Comparison of ENCODE assay signal across 24 mouse cellular contexts in the genomic region with DNA sequence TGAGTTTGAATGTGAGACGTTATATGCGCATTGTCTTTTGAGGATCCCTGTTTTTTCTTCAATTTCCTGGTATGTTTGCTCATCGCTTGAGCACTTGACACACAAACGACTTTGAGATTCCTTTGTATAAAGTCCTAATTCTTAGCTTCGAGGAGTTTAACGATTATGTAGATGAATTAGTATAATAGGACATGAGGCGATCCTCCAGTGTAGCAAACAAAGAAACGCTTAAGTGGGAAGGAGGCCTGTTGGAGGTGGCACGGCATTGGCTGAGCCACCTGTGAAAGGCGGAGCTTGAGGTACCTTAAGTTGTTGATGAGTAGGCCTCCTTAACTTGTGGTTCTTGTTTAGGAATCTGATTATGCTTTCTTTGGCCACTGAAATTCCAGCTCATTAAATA.
DNase-seq lines count a peak whose midpoint lies in the region; ATAC-seq and TF ChIP-seq lines count a peak whose summit lies in the region.
"Had no signal": no experiment of that assay in that cellular context is flagged by ENCODE, and none has a peak within 500 bp of the region (broad histone marks: within the 10 kb centered on the region; RNA-seq: fewer than 3 reads in every experiment).

No protein-coding gene starts in this region.

- H3K4me1 ChIP-seq in forebrain, embryonic 14.5 days (ENCODE audit: control insufficient read depth, insufficient read depth, low read length), result peaks cover 10% of the 10 kb centered on the region
- no peaks in the 10 kb centered on the region; the same call in 1 of the 2 replicates for H3K4me1 ChIP-seq in forebrain, postnatal 0 days (ENCODE audit: insufficient read depth)
- H3K4me1 ChIP-seq in liver, embryonic 13.5 days (replicated peaks), result peaks cover 42% of the 10 kb centered on the region
- peaks cover 17% of the 10 kb centered on the region for H3K4me1 ChIP-seq in liver, embryonic 11.5 days (replicated peaks; ENCODE audit: control insufficient read depth, insufficient read depth, low read length)
- H3K4me1 ChIP-seq in CH12.LX (ENCODE audit: control insufficient read depth in 1 of 2, insufficient read depth in 2 of 2) (peaks cover 4 to 13% of the 10 kb centered on the region in 2 experiments; a peak in 2 of 4 replicates), MEL (ENCODE audit: control insufficient read depth in 1 of 2, insufficient read depth in 2 of 2, low read length in 2 of 2) (peaks cover 3 to 14% of the 10 kb centered on the region in 2 experiments)

- dilution Hi-C loops in CH12.LX (cut with MboI; ENCODE audit: extremely low pct_ligation_motif_present, extremely low pct_unique_long_range_greater_than_20kb, low sequenced_read_pairs), result no loop called here

- H3K9ac ChIP-seq in forebrain, embryonic 14.5 days (ENCODE audit: low read length), result no peak overlapping the region
- H3K9ac ChIP-seq in forebrain, postnatal 0 days, result no peak overlapping the region
- no peak overlapping the region for H3K9ac ChIP-seq in liver, embryonic 13.5 days
- H3K9ac ChIP-seq in liver, embryonic 11.5 days (ENCODE audit: low read depth, low read length), result no peak overlapping the region
- H3K9ac ChIP-seq in CH12.LX (ENCODE audit: insufficient read depth, low read depth) (no peak overlapping the region), MEL (ENCODE audit: control insufficient read depth, low read depth, low read length, poor library complexity, severe bottlenecking) (no peak overlapping the region)
- H3K9ac ChIP-seq: embryonic facial prominence, embryonic 15.5 days; forebrain, embryonic 15.5 days; hindbrain, embryonic 14.5 days; lung, embryonic 15.5 days had no signal

- no peak overlapping the region for H3K4me3 ChIP-seq in forebrain, embryonic 14.5 days (ENCODE audit: low read depth, low read length)
- no peak overlapping the region for H3K4me3 ChIP-seq in forebrain, postnatal 0 days (ENCODE audit: low read depth, low read length)
- no peak overlapping the region for H3K4me3 ChIP-seq in liver, embryonic 13.5 days (replicated peaks)
- H3K4me3 ChIP-seq in liver, embryonic 11.5 days (ENCODE audit: low read depth, low read length), result no peak overlapping the region
- no peak overlapping the region for H3K4me3 ChIP-seq in CH12.LX (replicated peaks in 1 of 3; ENCODE audit: low read depth in 2 of 3, low read length in 2 of 3, poor library complexity in 1 of 3)
- no peak overlapping the region for H3K4me3 ChIP-seq in MEL (ENCODE audit: control insufficient read depth in 1 of 2, insufficient read depth in 1 of 2, low read depth in 2 of 2, low read length in 2 of 2)
- H3K4me3 ChIP-seq: forebrain, embryonic 15.5 days had no signal

- peak; percentile 6 for DNase-seq in forebrain, embryonic 14.5 days (ENCODE audit: low spot score)
- DNase-seq in forebrain, postnatal 0 days, result no peak
- no peak for DNase-seq in liver, embryonic 13.5 days
- DNase-seq in liver, embryonic 11.5 days (ENCODE audit: low spot score), result no peak
- DNase-seq in CH12.LX (ENCODE audit: extremely low read depth), result no peak
- DNase-seq in MEL (ENCODE audit: low read depth, low spot score), result peak; percentile 21
- no peak for DNase-seq in cerebellum, postnatal 10 days
- DNase-seq in MN1 (ENCODE audit: low spot score), result no peak
- DNase-seq: adrenal gland, adult 8-10 months; cerebellum, adult 2 months; cerebellum, postnatal 36 days; gastrocnemius, postnatal 14 days; heart, adult 2 months; kidney, adult 2 months; kidney, postnatal 10 days; lung, postnatal 36 days; right cerebral cortex, postnatal 4 days; thymus, postnatal 25 days had no signal

- no peak for TF ChIP-seq EP300 in CH12.LX (IDR thresholded peaks at IDR 0.05; ENCODE audit: low read length)
- no peak for TF ChIP-seq EP300 in MEL (IDR thresholded peaks at IDR 0.05; ENCODE audit: low read depth in 1 of 2, low read length in 2 of 2)

- H3K79me2 ChIP-seq in CH12.LX (replicated peaks; ENCODE audit: control insufficient read depth, extremely low read depth, insufficient read depth, poor library complexity, severe bottlenecking) (peaks cover 16% of the 10 kb centered on the region), MEL (ENCODE audit: control insufficient read depth, insufficient read depth, low read length, poor library complexity) (peaks cover 33% of the 10 kb centered on the region)

- no peaks in the 10 kb centered on the region for H3K36me3 ChIP-seq in forebrain, embryonic 14.5 days (ENCODE audit: control insufficient read depth, insufficient read depth, low read length)
- H3K36me3 ChIP-seq in forebrain, postnatal 0 days (ENCODE audit: insufficient read depth), result no peaks in the 10 kb centered on the region
- no peaks in the 10 kb centered on the region for H3K36me3 ChIP-seq in liver, embryonic 13.5 days
- no peaks in the 10 kb centered on the region for H3K36me3 ChIP-seq in liver, embryonic 11.5 days (ENCODE audit: control insufficient read depth, insufficient read depth, low read length)
- H3K36me3 ChIP-seq in CH12.LX (replicated peaks in 1 of 2; ENCODE audit: control insufficient read depth in 1 of 2, insufficient read depth in 1 of 2, low read length in 1 of 2) (no peaks in the 10 kb centered on the region), MEL (ENCODE audit: control insufficient read depth in 1 of 2, insufficient read depth in 2 of 2, low read length in 2 of 2) (peaks cover 0 to 14% of the 10 kb centered on the region in 2 experiments; a peak in 2 of 4 replicates)
- H3K36me3 ChIP-seq: embryonic facial prominence, embryonic 15.5 days; forebrain, embryonic 15.5 days; limb, embryonic 10.5 days; lung, embryonic 15.5 days had no signal

- no peak for TF ChIP-seq CTCF in forebrain, postnatal 0 days (IDR thresholded peaks at IDR 0.05; ENCODE audit: low read depth)
- TF ChIP-seq CTCF in CH12.LX (conservative IDR thresholded peaks at IDR 0.05 in 1 of 2, IDR thresholded peaks at IDR 0.05 in 1 of 2; ENCODE audit: low read depth in 2 of 2, low read length in 2 of 2) (no peak), MEL (IDR thresholded peaks at IDR 0.05 in 2 of 3, conservative IDR thresholded peaks at IDR 0.05 in 1 of 3; ENCODE audit: control insufficient read depth in 1 of 3, insufficient read depth in 1 of 3, low read depth in 2 of 3, low read length in 3 of 3, poor library complexity in 1 of 3, severe bottlenecking in 1 of 3) (no peak)

- 9% methylated on average over 10 of the region's 10 CpGs for WGBS in forebrain, embryonic 14.5 days
- 13% methylated on average over 10 of the region's 10 CpGs for WGBS in forebrain, postnatal 0 days
- WGBS in liver, embryonic 13.5 days (ENCODE audit: insufficient replicate concordance), result 62% methylated on average over 10 of the region's 10 CpGs
- 41% methylated on average over 10 of the region's 10 CpGs for WGBS in liver, embryonic 11.5 days

- TF ChIP-seq RAD21 in CH12.LX (IDR thresholded peaks at IDR 0.05; ENCODE audit: low read depth, low read length) (no peak), MEL (IDR thresholded peaks at IDR 0.05; ENCODE audit: low read depth, low read length) (no peak)

- no peak overlapping the region for H3K27ac ChIP-seq in forebrain, embryonic 14.5 days (ENCODE audit: low read depth, low read length)
- H3K27ac ChIP-seq in forebrain, postnatal 0 days (ENCODE audit: low read depth, low read length), result no peak overlapping the region
- H3K27ac ChIP-seq in liver, embryonic 13.5 days, result peak overlapping the region; percentile 96
- no peak overlapping the region for H3K27ac ChIP-seq in liver, embryonic 11.5 days (ENCODE audit: low read depth, low read length)
- H3K27ac ChIP-seq in CH12.LX (ENCODE audit: insufficient read depth, low read depth) (no peak overlapping the region), MEL (ENCODE audit: control insufficient read depth, low read depth, low read length) (no peak overlapping the region)
- H3K27ac ChIP-seq: embryonic facial prominence, embryonic 15.5 days; forebrain, embryonic 15.5 days; heart, adult 2 months; hindbrain, embryonic 14.5 days; limb, embryonic 10.5 days; lung, embryonic 15.5 days had no signal

- H3K4me2 ChIP-seq in forebrain, embryonic 14.5 days (ENCODE audit: low read length), result no peak overlapping the region
- no peak overlapping the region for H3K4me2 ChIP-seq in forebrain, postnatal 0 days (ENCODE audit: low read depth)
- 0 out of 2 replicates have a peak overlapping the region, but pooled peaks have one; percentile 98 for H3K4me2 ChIP-seq in liver, embryonic 13.5 days
- no peak overlapping the region for H3K4me2 ChIP-seq in liver, embryonic 11.5 days
- H3K4me2 ChIP-seq in CH12.LX (ENCODE audit: insufficient read depth, low read depth, poor library complexity, severe bottlenecking), result 0 out of 2 replicates have a peak overlapping the region, but pooled peaks have one; percentile 7
- H3K4me2 ChIP-seq: forebrain, embryonic 15.5 days had no signal

- ATAC-seq in forebrain, embryonic 14.5 days, result no peak
- ATAC-seq in forebrain, postnatal 0 days, result no peak
- ATAC-seq in liver, embryonic 13.5 days (ENCODE audit: low read depth), result no peak
- no peak for ATAC-seq in liver, embryonic 11.5 days (replicated peaks; ENCODE audit: low FRiP score)
- ATAC-seq: activated CD4-positive, CD25-positive, alpha-beta regulatory T cell, adult 4 months; forebrain, embryonic 15.5 days had no signal

- no peaks in the 10 kb centered on the region for H3K9me3 ChIP-seq in forebrain, embryonic 14.5 days (replicated peaks; ENCODE audit: control insufficient read depth, low read length)
- H3K9me3 ChIP-seq in forebrain, postnatal 0 days (ENCODE audit: low read length), result no peaks in the 10 kb centered on the region
- no peaks in the 10 kb centered on the region for H3K9me3 ChIP-seq in liver, embryonic 13.5 days (replicated peaks)
- H3K9me3 ChIP-seq in liver, embryonic 11.5 days (ENCODE audit: control insufficient read depth, low read length), result no peaks in the 10 kb centered on the region
- H3K9me3 ChIP-seq in CH12.LX (replicated peaks; ENCODE audit: low read length), result peaks cover 3% of the 10 kb centered on the region
- H3K9me3 ChIP-seq in MEL (replicated peaks; ENCODE audit: insufficient read depth, low read length), result no peaks in the 10 kb centered on the region
- H3K9me3 ChIP-seq: embryonic facial prominence, embryonic 15.5 days; forebrain, embryonic 15.5 days; limb, embryonic 10.5 days; lung, embryonic 15.5 days had no signal

- in situ Hi-C loops in CH12.LX (cut with MboI; ENCODE audit: low pct_ligation_motif_present, low pct_unique_long_range_greater_than_20kb, low sequenced_read_pairs), result no loop called here

- TF ChIP-seq POLR2A in CH12.LX (IDR thresholded peaks at IDR 0.05; ENCODE audit: low read depth, low read length) (no peak), MEL (IDR thresholded peaks at IDR 0.05; ENCODE audit: control insufficient read depth in 1 of 2, insufficient read depth in 1 of 2, low read depth in 1 of 2, low read length in 2 of 2, poor library complexity in 1 of 2) (no peak)

- peaks cover 24% of the 10 kb centered on the region for H3K27me3 ChIP-seq in forebrain, embryonic 14.5 days (replicated peaks; ENCODE audit: control insufficient read depth, insufficient read depth, low read length)
- peaks cover 17% of the 10 kb centered on the region; the same call in 1 of the 2 replicates for H3K27me3 ChIP-seq in forebrain, postnatal 0 days (ENCODE audit: insufficient read depth, low read length)
- H3K27me3 ChIP-seq in liver, embryonic 13.5 days, result no peaks in the 10 kb centered on the region; the same call in 1 of the 2 replicates
- no peaks in the 10 kb centered on the region for H3K27me3 ChIP-seq in liver, embryonic 11.5 days (replicated peaks; ENCODE audit: control insufficient read depth, insufficient read depth, low read length)
- H3K27me3 ChIP-seq in CH12.LX (replicated peaks) (no peaks in the 10 kb centered on the region), MEL (ENCODE audit: control insufficient read depth in 1 of 2, insufficient read depth in 2 of 2, low read length in 2 of 2) (no peaks in the 10 kb centered on the region)
- H3K27me3 ChIP-seq: lung, embryonic 15.5 days had no signal

Comparison
In these comparisons a context has a peak if more than half of its experiments do, and no peak if none do; other contexts are left out.
1. DNase-seq: peak in forebrain, embryonic 14.5 days (single experiment) and MEL (single experiment); none in forebrain, postnatal 0 days (single experiment), liver, embryonic 13.5 days (single experiment), liver, embryonic 11.5 days (single experiment), CH12.LX (single experiment), cerebellum, postnatal 10 days (0 of 2) and MN1 (single experiment).
2. H3K4me2 ChIP-seq: peak in liver, embryonic 13.5 days (single experiment) and CH12.LX (single experiment); none in forebrain, embryonic 14.5 days (single experiment), forebrain, postnatal 0 days (single experiment) and liver, embryonic 11.5 days (single experiment).